Mouse (Mus musculus): Measurements from ENCODE around the gene 1700007K13Rik. TPM values are rescaled to one million over a fixed set of nuclear protein-coding genes. Genes with fewer than 3 reads are reported as not detected.

The 1700007K13Rik gene
- total and polyA plus RNA-seq, 3 experiments = not detected

DNA sequence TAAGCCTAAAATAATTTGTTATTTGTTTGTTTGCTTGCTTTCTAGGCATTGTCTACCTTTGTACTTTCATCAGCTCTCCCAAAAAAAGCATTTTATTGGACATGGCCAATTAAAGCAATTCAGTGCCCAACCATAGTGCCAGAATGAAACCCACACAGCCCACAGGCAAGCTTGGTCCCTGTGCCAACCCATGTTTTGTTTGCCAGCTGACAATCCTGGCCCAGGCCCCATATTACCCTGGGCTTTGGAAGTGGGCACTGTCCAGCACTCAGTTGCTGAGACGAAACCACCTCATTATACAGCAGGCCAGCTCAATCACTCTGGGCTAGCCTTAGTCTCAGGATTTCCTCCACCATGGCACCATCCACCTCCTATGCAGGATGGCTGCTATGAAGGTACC is 9.5 kb downstream of the 1700007K13Rik start:
- TF ChIP-seq TBP (IDR thresholded peaks at IDR 0.05; ENCODE audit: low read depth, low read length) = no peak
- TF ChIP-seq NELFE (IDR thresholded peaks at IDR 0.05; ENCODE audit: low read depth, low read length) = no peak
- no peak for TF ChIP-seq GATA1 (IDR thresholded peaks at IDR 0.05; ENCODE audit: low read depth, low read length)
- no peak for TF ChIP-seq MAFK (IDR thresholded peaks at IDR 0.05; ENCODE audit: borderline replicate concordance, low read depth, low read length)
- TF ChIP-seq BHLHE40 (IDR thresholded peaks at IDR 0.05; ENCODE audit: borderline replicate concordance, low read depth, low read length) = no peak
- TF ChIP-seq RAD21 (IDR thresholded peaks at IDR 0.05; ENCODE audit: low read depth, low read length) = no peak
- TF ChIP-seq SIN3A (IDR thresholded peaks at IDR 0.05; ENCODE audit: low read length) = no peak
- TF ChIP-seq HCFC1 (IDR thresholded peaks at IDR 0.05; ENCODE audit: low read depth, low read length) = no peak
- no peak for TF ChIP-seq KAT2A (conservative IDR thresholded peaks at IDR 0.05; ENCODE audit: low read depth, low read length)
- no peak for TF ChIP-seq ELF1 (IDR thresholded peaks at IDR 0.05; ENCODE audit: low read depth, low read length)
- no peak for TF ChIP-seq MXI1 (IDR thresholded peaks at IDR 0.05; ENCODE audit: low read depth, low read length)
- no peak for TF ChIP-seq RCOR1 (IDR thresholded peaks at IDR 0.05; ENCODE audit: low read depth, low read length)
- no peak for TF ChIP-seq SMC3 (IDR thresholded peaks at IDR 0.05; ENCODE audit: low read depth, low read length)
- no peak for TF ChIP-seq ZMIZ1 (IDR thresholded peaks at IDR 0.05; ENCODE audit: low read depth, low read length)
- TF ChIP-seq ETS1 (IDR thresholded peaks at IDR 0.05; ENCODE audit: low read depth, low read length) = no peak
- no peak for TF ChIP-seq E2F4 (IDR thresholded peaks at IDR 0.05; ENCODE audit: borderline replicate concordance, low read depth, low read length)
- TF ChIP-seq POLR2AphosphoS2 (IDR thresholded peaks at IDR 0.05; ENCODE audit: low read length) = no peak
- TF ChIP-seq NRF1 (IDR thresholded peaks at IDR 0.05; ENCODE audit: insufficient read depth, low read depth, low read length, poor library complexity, severe bottlenecking) = no peak
- DNase-seq (ENCODE audit: low read depth, low spot score) = no peak
- Histone ChIP-seq H3K4me3 (ENCODE audit: control insufficient read depth in 1 of 2, insufficient read depth in 1 of 2, low read depth in 2 of 2, low read length in 2 of 2) (no peak overlapping the region), H3K79me2 (ENCODE audit: control insufficient read depth, insufficient read depth, low read length, poor library complexity) (no peaks in the 10 kb centered on the region), H3K36me3 (ENCODE audit: control insufficient read depth in 1 of 2, insufficient read depth in 2 of 2, low read length in 2 of 2) (no peaks in the 10 kb centered on the region), H3K27me3 (ENCODE audit: control insufficient read depth in 1 of 2, insufficient read depth in 2 of 2, low read length in 2 of 2) (peaks cover 2% of the 10 kb centered on the region in 2 experiments; a peak in 2 of 4 replicates), H3K9me3 (replicated peaks; ENCODE audit: insufficient read depth, low read length) (no peaks in the 10 kb centered on the region), H3K9ac (ENCODE audit: control insufficient read depth, low read depth, low read length, poor library complexity, severe bottlenecking) (no peak overlapping the region), H3K27ac (ENCODE audit: control insufficient read depth, low read depth, low read length) (no peak overlapping the region), H3K4me1 (ENCODE audit: control insufficient read depth in 1 of 2, insufficient read depth in 2 of 2, low read length in 2 of 2) (no peaks in the 10 kb centered on the region)

DNA sequence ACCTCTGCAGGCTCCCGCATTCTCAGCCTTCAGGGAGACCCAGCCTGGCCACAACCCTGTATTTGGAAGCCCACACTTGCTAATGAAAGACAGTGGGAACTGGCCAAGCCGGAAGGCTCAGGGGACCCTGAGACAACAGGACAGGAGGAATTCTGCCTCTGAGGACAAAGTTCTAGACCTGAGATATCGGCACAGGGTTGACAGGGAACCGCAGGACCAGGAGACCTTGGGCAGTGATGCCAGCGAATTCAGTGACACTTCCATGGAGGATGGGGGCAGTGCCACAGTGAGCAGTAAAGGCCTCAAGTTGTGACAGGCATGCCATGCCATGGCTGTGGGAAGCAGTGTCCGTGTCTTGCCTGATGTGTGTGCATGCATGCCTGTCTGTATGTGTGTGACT is 12.6 kb downstream of the 1700007K13Rik start:
- H3K27me3 ChIP-seq (ENCODE audit: control insufficient read depth in 1 of 2, insufficient read depth in 2 of 2, low read length in 2 of 2) = peaks cover 0 to 2% of the 10 kb centered on the region in 2 experiments; a peak in 1 of 4 replicates
- H3K4me3 ChIP-seq (ENCODE audit: control insufficient read depth in 1 of 2, insufficient read depth in 1 of 2, low read depth in 2 of 2, low read length in 2 of 2) = no peak overlapping the region
- no peak for DNase-seq (ENCODE audit: low read depth, low spot score)
- no peaks in the 10 kb centered on the region for H3K4me1 ChIP-seq (ENCODE audit: control insufficient read depth in 1 of 2, insufficient read depth in 2 of 2, low read length in 2 of 2)
- no peaks in the 10 kb centered on the region for H3K9me3 ChIP-seq (replicated peaks; ENCODE audit: insufficient read depth, low read length)
- H3K79me2 ChIP-seq (ENCODE audit: control insufficient read depth, insufficient read depth, low read length, poor library complexity) = no peaks in the 10 kb centered on the region
- no peak for TF ChIP-seq MAZ (IDR thresholded peaks at IDR 0.05; ENCODE audit: low read depth, low read length)
- no peaks in the 10 kb centered on the region for H3K36me3 ChIP-seq (ENCODE audit: control insufficient read depth in 1 of 2, insufficient read depth in 2 of 2, low read length in 2 of 2)
- H3K9ac ChIP-seq (ENCODE audit: control insufficient read depth, low read depth, low read length, poor library complexity, severe bottlenecking) = no peak overlapping the region
- H3K27ac ChIP-seq (ENCODE audit: control insufficient read depth, low read depth, low read length) = no peak overlapping the region

Measured in MEL (cell line).